Mouse (Mus musculus) hindbrain, embryonic 11.5 days (tissue): ENCODE data around the gene Cfd. TPM values are rescaled to one million over a fixed set of nuclear protein-coding genes. Genes with fewer than 3 reads are reported as not detected.

Experiments
- ATAC-seq: fragments of 200-750 bp; cut with Nextera tagmentation; 2 replicates; pipeline ENCODE4 v1.8.0; 2017; ENCODE audit warnings: mild to moderate bottlenecking, moderate TSS enrichment, moderate library complexity; ENCODE audit not compliant: low FRiP score
- DNase-seq: peaks from one replicate; pipeline ENCODE4 v3.0.0-alpha.2; 2015; ENCODE audit warnings: low spot score
- H3K27ac ChIP-seq: fragments of 300-500 bp; sonication (generic); 2 replicates; pipeline ENCODE4 v1.5.1; 2014; ENCODE audit warnings: mild to moderate bottlenecking, low read depth, low read length
- H3K27me3 ChIP-seq: fragments of 300-500 bp; sonication (generic); 2 replicates; pipeline ENCODE4 v1.6.1; 2014; ENCODE audit warnings: mild to moderate bottlenecking, low read length, moderate library complexity, mixed read lengths; ENCODE audit not compliant: control insufficient read depth, insufficient read depth
- H3K36me3 ChIP-seq: fragments of 300-500 bp; sonication (generic); 2 replicates; pipeline ENCODE4 v1.6.1; 2014; ENCODE audit warnings: mild to moderate bottlenecking, low read length, moderate library complexity, mixed read lengths; ENCODE audit not compliant: control insufficient read depth, insufficient read depth
- H3K4me1 ChIP-seq: fragments of 300-500 bp; sonication (generic); replicated peaks from 2 replicates; pipeline ENCODE4 v1.6.1; 2014; ENCODE audit warnings: low read length, mixed read lengths; ENCODE audit not compliant: control insufficient read depth, insufficient read depth
- H3K4me2 ChIP-seq: fragments of 300-500 bp; sonication (generic); replicated peaks from 2 replicates; pipeline ENCODE4 v1.6.1; 2014; ENCODE audit warnings: mild to moderate bottlenecking, low read depth, low read length
- H3K4me3 ChIP-seq: fragments of 300-500 bp; sonication (generic); 2 replicates; pipeline ENCODE4 v1.5.1; 2014; ENCODE audit warnings: low read depth, low read length
- H3K9ac ChIP-seq: fragments of 300-500 bp; sonication (generic); 2 replicates; pipeline ENCODE4 v1.6.1; 2014; ENCODE audit warnings: low read depth, low read length
- H3K9me3 ChIP-seq: fragments of 300-500 bp; sonication (generic); 2 replicates; pipeline ENCODE4 v1.6.1; 2016; ENCODE audit warnings: low read length; ENCODE audit not compliant: control insufficient read depth
- WGBS: fragments of 180-500 bp; shearing (Covaris S2); extraction: QIAGEN DNeasy Blood & Tissue Kit; methylation state at CpG from one replicate; pipeline ENCODE4 v1.1.7; 2014; 5-methylcytosine and 5-hydroxymethylcytosine counted together
- polyA plus RNA-seq: library from polyadenylated mRNA; unstranded; fragments of >200 nt; fragmentation: Nextera tagmentation; extraction: Ambion mirVana; gene quantifications from 2 replicates; pipeline ENCODE4 v1.2.1, GENCODE M21; 2014

The Cfd gene
- polyA plus RNA-seq, 1 experiment from 2014 or later = not detected

DNA sequence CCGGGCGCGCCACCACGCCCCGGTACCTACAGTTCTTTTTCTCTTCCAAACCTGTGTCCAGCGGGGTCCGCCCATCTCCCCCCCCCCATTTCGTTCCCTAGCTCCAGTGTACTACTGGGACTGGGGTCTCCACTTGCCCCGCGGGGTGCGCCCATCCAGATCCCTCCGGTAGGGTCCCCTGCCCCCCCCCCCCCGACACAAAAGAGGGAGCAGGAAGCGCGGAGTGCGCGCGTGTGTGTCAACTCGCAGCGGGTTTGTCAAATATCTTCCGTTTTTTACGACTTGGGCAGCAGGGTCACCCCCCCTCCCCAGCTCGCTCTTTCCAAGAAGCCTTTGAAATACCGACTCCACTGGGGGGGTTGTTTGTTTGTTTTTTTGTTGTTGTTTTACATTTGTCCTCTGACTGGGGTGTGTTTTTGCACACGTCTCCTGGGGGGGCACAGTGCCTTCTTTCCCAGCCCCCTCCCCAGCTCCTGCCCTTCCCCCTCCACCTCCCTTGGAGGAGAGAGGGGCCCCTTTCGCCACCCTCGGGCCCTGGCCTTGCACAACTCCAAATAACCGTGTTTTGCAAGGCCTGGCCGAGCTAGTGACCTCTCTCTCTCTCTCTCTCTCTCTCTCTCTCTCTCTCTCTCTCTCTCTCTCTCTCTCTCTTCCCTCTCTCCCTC, 37.5 kb downstream of the Cfd start:
- peaks cover 12% of the 10 kb centered on the region for H3K27me3 ChIP-seq
- no peak for DNase-seq
- peak overlapping the region; percentile 83 for H3K9ac ChIP-seq
- H3K27ac ChIP-seq = peak overlapping the region; percentile 89
- WGBS = under 1% methylated on average over 21 of the region's 29 CpGs
- H3K4me1 ChIP-seq = peaks cover 25% of the 10 kb centered on the region
- peak overlapping the region; percentile 94 for H3K4me2 ChIP-seq
- H3K4me3 ChIP-seq = peak overlapping the region; percentile 82
- peaks cover under 1% of the 10 kb centered on the region; the same call in 1 of the 2 replicates for H3K36me3 ChIP-seq
- no peak for ATAC-seq
- H3K9me3 ChIP-seq = no peaks in the 10 kb centered on the region

DNA sequence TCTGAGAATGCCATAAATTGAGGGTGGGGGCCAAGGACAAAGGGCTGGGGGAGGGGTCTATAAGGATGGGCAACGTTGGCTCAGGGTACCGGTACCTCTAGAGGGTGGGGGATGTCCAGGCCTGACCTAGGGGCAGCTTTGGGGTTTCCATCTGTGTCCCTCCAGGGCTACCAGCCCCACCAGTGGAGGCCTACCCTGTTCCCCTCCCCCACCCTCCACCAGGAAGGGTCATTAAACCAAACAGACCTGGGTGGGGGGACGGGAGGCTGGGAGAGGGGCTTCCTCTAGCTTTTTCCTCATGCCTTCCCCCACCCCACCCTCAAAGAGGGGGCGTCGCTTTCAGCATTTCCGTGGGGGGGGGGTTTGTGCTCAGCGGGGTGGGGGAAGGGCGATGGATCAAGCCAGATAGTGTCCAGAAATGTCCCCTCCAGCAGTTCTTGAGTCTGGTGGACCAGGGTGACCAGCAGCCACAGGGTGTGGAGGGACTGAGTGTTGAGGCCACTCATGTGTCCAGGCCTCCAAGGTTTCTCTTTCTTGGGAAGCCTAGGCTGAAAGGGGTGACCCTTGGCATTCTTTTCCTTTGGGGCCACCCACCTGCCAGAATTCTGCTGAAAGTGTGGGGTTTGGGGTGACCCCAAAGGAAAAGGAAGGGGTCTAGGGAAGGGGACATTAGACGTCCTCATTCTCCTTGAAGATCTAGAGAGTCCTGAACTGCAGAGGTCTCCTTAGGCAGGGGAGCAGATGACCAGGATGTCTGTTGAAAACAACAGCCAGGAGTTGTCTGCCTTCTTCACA, 38.5 kb downstream of the Cfd start:
- H3K36me3 ChIP-seq = peaks cover 4% of the 10 kb centered on the region; the same call in 1 of the 2 replicates
- H3K4me3 ChIP-seq = peak overlapping the region; percentile 82
- H3K27me3 ChIP-seq = peaks cover 5% of the 10 kb centered on the region
- ATAC-seq = no peak
- peak overlapping the region; percentile 89 for H3K27ac ChIP-seq
- peak; percentile 48 for DNase-seq
- peak overlapping the region; percentile 83 for H3K9ac ChIP-seq
- no peaks in the 10 kb centered on the region for H3K9me3 ChIP-seq
- peak overlapping the region; percentile 94 for H3K4me2 ChIP-seq
- peaks cover 27% of the 10 kb centered on the region for H3K4me1 ChIP-seq
- 20% methylated on average over 6 of the region's 9 CpGs for WGBS

DNA sequence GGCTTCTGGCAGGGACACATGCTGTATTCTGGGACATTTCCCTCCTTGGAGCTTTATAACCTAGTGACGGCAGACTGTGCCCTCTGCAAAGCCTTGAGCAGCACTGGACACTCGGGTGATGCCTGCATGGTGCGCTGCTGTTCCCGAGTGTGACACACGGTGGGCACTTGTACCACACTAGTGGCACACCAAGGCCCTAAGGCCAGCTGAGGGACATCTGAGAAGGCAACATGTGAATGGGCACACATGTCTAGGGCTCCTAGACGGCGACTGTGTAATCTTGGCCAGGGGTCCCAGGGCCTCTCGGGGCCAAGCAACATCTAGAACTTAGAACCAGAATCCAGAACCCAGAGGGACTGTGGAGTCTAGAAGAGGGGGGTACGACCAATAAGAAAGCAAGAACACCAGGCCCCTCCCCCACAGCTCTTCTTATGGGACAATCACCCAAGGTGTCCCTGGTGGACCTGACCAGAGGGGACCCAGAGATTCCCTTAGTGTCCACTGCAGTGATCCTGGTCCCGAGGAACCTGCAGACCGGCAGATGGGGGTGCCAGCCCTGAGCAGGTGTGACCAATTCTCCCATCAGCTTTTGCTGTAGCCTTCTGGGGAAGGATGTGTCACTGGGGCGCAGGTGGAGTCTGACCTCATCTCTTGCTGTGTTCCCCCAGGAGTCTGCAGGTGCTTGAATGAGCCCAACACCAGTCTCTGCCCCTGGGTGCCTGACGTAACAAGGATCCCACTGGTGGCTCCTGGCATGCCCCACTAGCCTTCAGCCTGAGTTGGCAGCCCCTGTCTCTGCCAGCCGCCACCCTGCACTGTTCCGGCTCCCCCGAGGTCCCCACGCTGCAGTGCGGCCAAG, 39.5 kb downstream of the Cfd start:
- H3K27me3 ChIP-seq = peaks cover 3% of the 10 kb centered on the region
- no peak for ATAC-seq
- H3K36me3 ChIP-seq = peaks cover 4% of the 10 kb centered on the region; the same call in 1 of the 2 replicates
- H3K9ac ChIP-seq = 0 out of 2 replicates have a peak overlapping the region, but pooled peaks have one; percentile 19
- H3K27ac ChIP-seq = peak overlapping the region; percentile 42; the same call in 1 of the 2 replicates
- 90% methylated on average over 18 of the region's 18 CpGs for WGBS
- no peak for DNase-seq
- H3K9me3 ChIP-seq = no peaks in the 10 kb centered on the region
- H3K4me3 ChIP-seq = no peak overlapping the region
- no peak overlapping the region; the same call in 1 of the 2 replicates for H3K4me2 ChIP-seq
- peaks cover 27% of the 10 kb centered on the region for H3K4me1 ChIP-seq

DNA sequence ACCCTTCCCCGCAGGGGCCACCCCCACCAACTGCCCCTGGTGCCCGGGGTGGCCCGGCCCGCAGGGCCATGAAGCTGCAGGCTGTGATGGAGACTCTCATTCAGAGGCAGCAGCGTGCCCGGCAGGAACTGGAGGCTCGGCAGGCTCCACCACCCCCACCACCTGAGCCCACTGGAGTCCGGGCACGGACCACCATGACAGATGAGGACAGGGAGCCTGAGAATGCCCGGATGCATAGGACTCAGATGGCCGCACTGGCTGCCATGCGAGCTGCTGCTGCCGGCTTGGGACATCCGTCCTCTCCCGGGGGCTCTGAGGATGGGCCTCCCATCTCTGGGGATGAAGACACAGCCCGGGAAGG, 40.2 kb downstream of the Cfd start:
- Histone ChIP-seq H3K4me3 (no peak overlapping the region), H3K9ac (0 out of 2 replicates have a peak overlapping the region, but pooled peaks have one; percentile 19), H3K27ac (peak overlapping the region; percentile 42; the same call in 1 of the 2 replicates)

DNA sequence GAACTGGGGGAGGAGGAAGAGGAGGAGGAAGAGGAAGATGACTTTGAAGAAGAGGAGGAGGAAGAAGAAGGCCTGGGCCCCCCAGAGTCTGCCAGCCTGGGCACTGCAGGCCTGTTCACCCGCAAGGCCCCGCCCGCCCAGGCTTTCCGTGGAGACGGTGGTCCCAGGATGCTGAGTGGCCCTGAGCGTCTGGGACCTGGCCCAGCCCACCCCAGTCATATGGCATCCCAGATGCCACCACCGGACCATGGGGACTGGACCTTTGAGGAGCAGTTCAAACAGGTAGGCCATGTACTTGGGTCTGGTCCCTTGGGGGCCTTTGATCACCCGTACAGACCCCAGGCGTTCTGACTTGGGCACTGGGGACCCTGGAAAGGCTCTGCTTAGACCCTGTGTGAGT, 41.1 kb downstream of the Cfd start:
- H3K27ac ChIP-seq = no peak overlapping the region
- DNase-seq = no peak
- H3K4me1 ChIP-seq = peaks cover 21% of the 10 kb centered on the region
- ATAC-seq = no peak
- H3K9me3 ChIP-seq = no peaks in the 10 kb centered on the region
- no peak overlapping the region for H3K9ac ChIP-seq
- H3K27me3 ChIP-seq = no peaks in the 10 kb centered on the region
- H3K36me3 ChIP-seq = peaks cover 4% of the 10 kb centered on the region; the same call in 1 of the 2 replicates
- 79% methylated on average over 9 of the region's 9 CpGs for WGBS
- H3K4me3 ChIP-seq = no peak overlapping the region
- no peak overlapping the region for H3K4me2 ChIP-seq

More for the DNA sequence above, 40.2 kb downstream of the Cfd start:
- Histone ChIP-seq H3K9me3 (no peaks in the 10 kb centered on the region), H3K27me3 (peaks cover 3% of the 10 kb centered on the region), H3K36me3 (peaks cover 4% of the 10 kb centered on the region; the same call in 1 of the 2 replicates), H3K4me1 (peaks cover 27% of the 10 kb centered on the region), H3K4me2 (no peak overlapping the region; the same call in 1 of the 2 replicates)
- no peak for DNase-seq
- WGBS = 86% methylated on average over 16 of the region's 16 CpGs
- ATAC-seq = no peak

- Histone ChIP-seq H3K27ac (no peak overlapping the region), H3K36me3 (peaks cover 4% of the 10 kb centered on the region; the same call in 1 of the 2 replicates), H3K4me3 (0 out of 2 replicates have a peak overlapping the region, but pooled peaks have one; percentile 4), H3K4me2 (no peak overlapping the region), H3K27me3 (no peaks in the 10 kb centered on the region), H3K4me1 (peaks cover 21% of the 10 kb centered on the region), H3K9ac (no peak overlapping the region), H3K9me3 (no peaks in the 10 kb centered on the region)
- 12% methylated on average over 8 of the region's 8 CpGs for WGBS
- ATAC-seq = no peak
- peak; percentile 47 for DNase-seq
These were observed 42.1 kb downstream of the Cfd start for GRCm38 (mm10) chr10:79932736-79933135.

GRCm38 (mm10) chr10:79933145-79933679, 42.6 kb downstream of the Cfd start:
- Histone ChIP-seq H3K36me3 (peaks cover 4% of the 10 kb centered on the region; the same call in 1 of the 2 replicates), H3K27me3 (no peaks in the 10 kb centered on the region), H3K4me2 (no peak overlapping the region; the same call in 1 of the 2 replicates), H3K9ac (no peak overlapping the region), H3K4me1 (peaks cover 21% of the 10 kb centered on the region), H3K9me3 (no peaks in the 10 kb centered on the region), H3K27ac (no peak overlapping the region), H3K4me3 (no peak overlapping the region)
- no peak for ATAC-seq
- 54% methylated on average over 9 of the region's 9 CpGs for WGBS
- no peak for DNase-seq

DNA sequence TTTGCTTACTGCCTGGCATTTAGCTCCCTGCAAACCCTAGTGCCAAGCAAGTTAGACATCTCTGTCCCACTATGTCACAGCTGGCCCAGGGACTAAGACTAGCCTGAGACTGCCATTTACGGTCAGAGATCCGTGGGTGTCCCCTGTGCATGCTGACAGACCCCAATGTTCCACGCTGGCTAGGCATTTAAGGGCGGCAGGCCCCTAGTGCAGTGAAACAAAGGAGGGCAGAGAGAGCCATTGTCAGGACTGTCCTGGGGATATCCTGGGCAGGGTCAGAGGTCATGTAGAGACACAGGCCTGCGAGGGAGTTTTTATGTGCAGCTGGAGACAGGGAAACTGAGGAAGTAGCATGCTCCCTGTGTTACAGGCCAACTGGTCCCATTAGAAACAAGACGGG, 43.2 kb downstream of the Cfd start:
- Histone ChIP-seq H3K9me3 (no peaks in the 10 kb centered on the region), H3K4me1 (peaks cover 20% of the 10 kb centered on the region), H3K36me3 (peaks cover 4% of the 10 kb centered on the region; the same call in 1 of the 2 replicates), H3K27ac (no peak overlapping the region), H3K27me3 (no peaks in the 10 kb centered on the region), H3K4me3 (no peak overlapping the region), H3K4me2 (no peak overlapping the region), H3K9ac (no peak overlapping the region)
- DNase-seq = no peak
- WGBS = 38% methylated on average over 6 of the region's 6 CpGs
- ATAC-seq = no peak
